Mouse (Mus musculus) spleen, adult 2 months (tissue): ENCODE results near the gene Dbn1. TPM values are rescaled to one million over a fixed set of nuclear protein-coding genes. Genes with fewer than 3 reads are reported as not detected.
A peak's percentile ranks its signal among the peaks of the same experiment; 100 is the strongest.

Source experiments
- DNase-seq, 2 experiments: peaks; one replicate each; pipeline versions ENCODE4 v3.0.0 to v3.0.0-alpha.2; 2012 to 2021; ENCODE audit warnings: low spot score in 2 of 2, low read depth in 1 of 2
- H3K27ac ChIP-seq: fragments of 200-500 bp; 2 replicates; pipeline ENCODE4 v1.5.1; 2012; ENCODE audit warnings: low read length, inconsistent platforms; ENCODE audit not compliant: insufficient read depth
- H3K27me3 ChIP-seq: fragments of 200-500 bp; 2 replicates; pipeline ENCODE4 v1.6.1; 2012; ENCODE audit warnings: mild to moderate bottlenecking, moderate library complexity, low read length, inconsistent platforms; ENCODE audit not compliant: control insufficient read depth, insufficient read depth
- H3K36me3 ChIP-seq: fragments of 200-500 bp; 2 replicates; pipeline ENCODE4 v1.6.1; 2012; ENCODE audit warnings: mild to moderate bottlenecking, low read length, inconsistent platforms; ENCODE audit not compliant: control insufficient read depth, insufficient read depth
- H3K4me1 ChIP-seq: fragments of 200-500 bp; 2 replicates; pipeline ENCODE4 v1.6.1; 2011; ENCODE audit warnings: inconsistent platforms; ENCODE audit not compliant: control insufficient read depth, insufficient read depth, insufficient read length
- H3K4me3 ChIP-seq: fragments of 200-500 bp; 2 replicates; pipeline ENCODE4 v1.5.1; 2011; ENCODE audit warnings: mild to moderate bottlenecking, inconsistent platforms; ENCODE audit not compliant: insufficient read depth, insufficient read length; ENCODE audit errors: extremely low read depth
- CTCF ChIP-seq: fragments of 200-500 bp; IDR thresholded peaks from 2 replicates; pipeline ENCODE4 v1.5.1; 2011; ENCODE audit warnings: mild to moderate bottlenecking, inconsistent platforms; ENCODE audit not compliant: insufficient read depth, insufficient read length, insufficient replicate concordance; ENCODE audit errors: extremely low read depth
- POLR2A ChIP-seq: fragments of 200-500 bp; IDR thresholded peaks from 2 replicates; pipeline ENCODE4 v1.6.1; 2011; ENCODE audit warnings: low read depth, low read length, inconsistent platforms
- WGBS: fragments of 180-500 bp; shearing (Covaris S2); methylation state at CpG from one replicate; pipeline ENCODE4 v1.1.7; 2018; 5-methylcytosine and 5-hydroxymethylcytosine counted together
- polyA plus RNA-seq: library from polyadenylated mRNA; depleted of rRNA; stranded (reverse); fragments of >200 nt; gene quantifications from 2 replicates; pipeline ENCODE4 v1.2.3, GENCODE M21; 2012

Gene Dbn1
- polyA plus RNA-seq, 1 experiment: 12.8 TPM

DNA sequence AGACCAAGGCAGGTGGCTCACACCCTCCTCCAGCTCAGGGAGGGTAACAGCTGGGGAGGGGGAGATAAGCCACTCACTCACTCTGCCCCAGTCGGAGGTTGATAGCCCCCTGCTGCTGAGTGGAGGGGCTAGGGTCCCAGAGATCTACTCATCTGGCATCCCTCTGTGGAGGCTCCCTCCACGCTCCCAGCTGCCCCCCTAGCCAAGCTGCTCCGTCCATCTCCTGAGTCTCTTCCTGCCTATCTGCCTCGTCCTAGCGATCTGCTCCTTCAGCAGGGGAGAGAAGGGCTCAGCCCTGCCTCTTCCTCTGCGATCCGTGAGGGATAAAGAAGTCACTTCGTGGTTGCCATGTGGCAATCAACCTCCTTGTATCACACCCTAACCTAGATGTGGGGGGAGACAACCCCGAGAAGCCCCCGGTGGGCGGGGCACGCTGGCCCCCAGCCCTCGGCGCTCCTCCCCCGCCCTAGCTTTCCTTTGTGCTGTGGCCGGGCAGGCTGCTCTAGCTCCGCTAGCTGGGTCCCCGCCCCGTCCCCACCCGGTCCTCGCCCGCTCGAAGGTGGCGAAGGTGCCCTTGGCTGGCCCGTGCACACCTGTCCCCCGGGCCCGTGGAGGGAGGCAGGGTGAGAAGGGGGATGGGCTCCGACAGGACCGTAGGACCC is 864 bp downstream of the Dbn1 start:
- no peak overlapping the region for H3K27ac ChIP-seq
- peaks cover 17% of the 10 kb centered on the region for H3K27me3 ChIP-seq
- WGBS: 3% methylated on average over 29 of the region's 29 CpGs
- peaks cover 10% of the 10 kb centered on the region for H3K4me1 ChIP-seq
- no peak for DNase-seq
- TF ChIP-seq POLR2A (no peak), CTCF (no peak)
- H3K4me3 ChIP-seq: peak overlapping the region; percentile 53; the same call in 1 of the 2 replicates
- H3K36me3 ChIP-seq: no peaks in the 10 kb centered on the region

DNA sequence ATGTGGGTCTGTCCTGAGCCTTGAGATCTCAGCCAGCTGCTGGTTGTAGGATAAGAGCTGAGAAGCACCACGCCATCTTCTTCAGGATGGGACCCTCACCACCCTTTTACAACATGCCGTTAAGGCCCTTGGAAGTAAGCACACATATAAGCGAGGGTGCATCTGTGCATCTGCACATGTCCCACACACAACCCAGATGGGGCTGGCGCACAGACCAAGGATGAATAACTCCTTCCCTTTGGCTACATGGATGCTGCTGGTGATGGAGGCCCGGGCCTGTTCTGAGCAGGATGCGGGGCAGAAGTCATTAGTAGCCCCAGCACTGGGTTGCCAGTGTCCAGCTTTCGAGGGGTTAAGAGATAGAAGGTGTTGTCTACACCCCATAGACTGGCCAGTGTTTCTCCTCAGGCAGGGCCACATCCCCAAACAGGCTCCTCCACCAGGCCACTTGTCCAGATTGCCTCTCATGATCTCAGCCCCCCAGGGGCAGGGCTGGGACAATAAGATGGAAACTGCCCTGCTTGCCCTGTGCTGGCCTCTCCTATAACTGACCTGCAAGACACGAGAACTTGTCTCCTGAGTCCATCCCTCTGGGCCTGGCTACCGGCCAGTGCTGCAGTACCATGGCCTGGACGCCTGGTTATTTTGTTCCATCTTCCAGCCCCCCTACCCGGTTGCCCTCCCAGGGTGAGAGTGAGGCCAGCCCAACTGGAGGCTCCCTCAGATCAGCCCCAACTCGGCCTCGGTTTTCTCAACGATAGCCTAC is 1.7 kb downstream of the Dbn1 start:
- peaks cover 10% of the 10 kb centered on the region for H3K4me1 ChIP-seq
- WGBS: 71% methylated on average over 14 of the region's 14 CpGs
- peaks cover 17% of the 10 kb centered on the region for H3K27me3 ChIP-seq
- no peaks in the 10 kb centered on the region for H3K36me3 ChIP-seq
- DNase-seq: no peak
- H3K27ac ChIP-seq: no peak overlapping the region
- TF ChIP-seq POLR2A: no peak
- TF ChIP-seq CTCF: no peak
- H3K4me3 ChIP-seq: no peak overlapping the region

DNA sequence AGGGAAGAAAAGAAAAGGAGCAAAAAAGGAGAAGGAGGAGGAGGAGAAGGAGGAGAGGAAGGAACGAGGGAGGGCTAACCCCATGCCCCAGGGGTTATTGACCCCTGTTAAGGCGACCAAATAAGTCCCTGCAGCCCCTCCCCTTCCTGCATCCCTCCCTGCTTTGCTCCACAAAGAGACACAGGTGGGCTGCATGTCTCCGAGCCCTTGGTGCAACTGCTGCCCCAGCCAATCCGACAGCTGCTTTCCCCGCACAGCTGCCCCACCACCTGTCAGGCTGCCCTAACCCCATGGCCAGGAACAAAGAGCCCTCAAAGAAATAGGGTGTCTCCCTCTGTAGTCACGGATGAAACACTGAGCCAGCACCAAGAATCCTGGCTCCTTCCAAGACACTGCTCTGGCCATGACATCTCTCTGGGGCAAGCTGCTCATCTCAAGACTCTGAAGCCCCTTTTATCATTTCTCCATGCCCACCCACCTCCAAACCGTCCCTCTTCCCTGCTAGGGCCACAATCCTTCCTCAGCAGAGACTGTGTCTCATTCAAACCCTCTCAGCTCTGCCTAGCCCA is 3.3 kb downstream of the Dbn1 start:
- WGBS: 40% methylated on average over 7 of the region's 7 CpGs
- DNase-seq: no peak
- no peak overlapping the region for H3K4me3 ChIP-seq
- peaks cover 17% of the 10 kb centered on the region for H3K27me3 ChIP-seq
- peaks cover 10% of the 10 kb centered on the region for H3K4me1 ChIP-seq
- H3K27ac ChIP-seq: no peak overlapping the region
- no peaks in the 10 kb centered on the region for H3K36me3 ChIP-seq
- TF ChIP-seq POLR2A (no peak), CTCF (no peak)

DNA sequence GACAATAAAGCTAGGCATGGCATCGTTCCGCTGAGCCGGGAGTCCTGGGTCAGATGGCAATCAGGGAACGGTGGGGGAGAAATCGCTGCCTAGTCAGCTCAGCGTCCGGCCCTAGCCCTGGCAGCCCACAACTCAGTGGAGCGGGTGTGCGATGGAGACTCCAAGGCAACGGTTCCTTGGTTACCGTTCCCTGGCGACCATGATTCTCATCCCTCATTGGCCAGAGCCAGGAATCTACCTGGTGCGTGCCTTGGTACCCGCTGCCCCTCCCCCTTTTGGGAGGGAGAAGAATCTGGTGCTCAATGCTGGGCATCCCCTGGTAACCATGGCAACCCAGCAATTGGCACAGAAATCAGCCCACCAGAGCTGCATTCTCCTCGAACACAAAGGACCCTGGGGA is 4.3 kb downstream of the Dbn1 start:
- H3K27me3 ChIP-seq: peaks cover 17% of the 10 kb centered on the region
- no peaks in the 10 kb centered on the region for H3K36me3 ChIP-seq
- no peak for DNase-seq
- TF ChIP-seq POLR2A: no peak
- no peak for TF ChIP-seq CTCF
- H3K4me3 ChIP-seq: no peak overlapping the region
- H3K27ac ChIP-seq: no peak overlapping the region
- H3K4me1 ChIP-seq: peaks cover 15% of the 10 kb centered on the region
- 48% methylated on average over 15 of the region's 15 CpGs for WGBS

DNA sequence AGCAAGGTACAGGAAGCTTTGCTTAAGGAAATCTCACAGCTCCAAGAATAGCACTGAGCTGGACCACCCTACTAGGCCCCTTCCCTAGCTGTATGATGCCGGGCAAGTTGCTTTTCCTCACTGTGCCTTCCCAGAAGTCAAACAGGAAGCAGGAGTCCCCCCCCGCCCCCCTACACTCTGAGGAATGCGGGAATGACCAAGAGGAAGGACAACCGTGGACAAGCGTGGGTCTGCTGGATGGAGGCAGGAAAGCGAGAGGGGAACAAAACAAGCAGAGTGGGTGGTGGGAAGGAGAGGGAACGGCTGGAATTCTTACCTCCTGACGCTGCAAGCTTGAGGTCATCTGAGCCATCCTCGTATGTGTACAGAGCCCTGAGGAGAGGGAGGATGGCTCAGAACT is 4.8 kb downstream of the Dbn1 start:
- peaks cover 15% of the 10 kb centered on the region for H3K4me1 ChIP-seq
- TF ChIP-seq CTCF (no peak), POLR2A (no peak)
- peaks cover 16% of the 10 kb centered on the region for H3K27me3 ChIP-seq
- WGBS: 77% methylated on average over 9 of the region's 9 CpGs
- peak overlapping the region; percentile 31; the same call in 1 of the 2 replicates for H3K27ac ChIP-seq
- H3K4me3 ChIP-seq: no peak overlapping the region
- DNase-seq: no peak
- no peaks in the 10 kb centered on the region for H3K36me3 ChIP-seq

DNA sequence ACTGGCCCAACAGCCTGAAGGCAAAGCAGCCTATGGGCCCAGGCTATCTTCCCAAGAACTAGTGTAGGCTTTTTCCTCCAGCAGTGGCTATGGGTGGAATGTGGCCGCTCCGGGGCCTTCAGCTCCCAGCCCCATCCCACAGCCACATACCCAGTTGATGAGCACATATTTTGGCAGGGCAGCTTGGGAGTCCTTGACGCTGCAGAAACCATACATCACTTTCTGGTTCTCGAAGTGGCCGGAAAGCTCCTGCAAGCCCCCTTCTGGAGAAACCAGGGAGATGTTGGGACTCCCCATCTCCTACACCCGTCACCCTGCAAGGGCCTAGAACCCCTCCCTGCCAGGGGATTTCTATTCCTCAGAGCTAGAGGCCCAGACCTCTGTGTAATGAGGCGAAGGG is 5.4 kb downstream of the Dbn1 start:
- DNase-seq: no peak
- Histone ChIP-seq H3K27me3 (peaks cover 11% of the 10 kb centered on the region), H3K4me3 (no peak overlapping the region), H3K36me3 (no peaks in the 10 kb centered on the region), H3K27ac (peak overlapping the region; percentile 31; the same call in 1 of the 2 replicates), H3K4me1 (peaks cover 12% of the 10 kb centered on the region)
- WGBS: 82% methylated on average over 7 of the region's 7 CpGs
- TF ChIP-seq POLR2A (no peak), CTCF (no peak)
